In the genomic region with DNA sequence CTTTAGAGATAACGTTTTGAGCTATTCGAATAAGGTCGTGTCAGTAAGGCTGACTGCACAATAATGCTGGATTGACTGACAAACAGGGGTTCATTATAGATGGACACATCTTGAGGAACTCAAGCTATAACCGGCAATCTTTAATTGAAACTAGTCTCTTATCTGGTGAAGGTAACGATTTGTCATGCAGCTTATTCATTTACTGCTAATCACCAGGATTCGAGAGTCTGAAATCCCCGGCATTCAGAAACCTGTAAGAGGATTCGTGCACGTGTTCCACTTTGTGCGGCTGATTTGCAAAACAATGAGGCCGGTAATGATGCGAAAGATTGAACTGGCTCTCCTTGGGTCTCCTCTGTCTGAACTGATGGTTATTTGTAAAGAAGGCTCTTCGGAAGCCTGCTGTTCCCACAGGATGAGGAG, we compare ENCODE assay signal across 11 mouse cellular contexts.
A peak's percentile ranks its signal among the peaks of the same experiment; 100 is the strongest.
DNase-seq lines count a peak whose midpoint lies in the region; ATAC-seq and TF ChIP-seq lines count a peak whose summit lies in the region.
"Had no signal": no experiment of that assay in that cellular context is flagged by ENCODE, and none has a peak within 500 bp of the region (broad histone marks: within the 10 kb centered on the region; RNA-seq: fewer than 3 reads in every experiment).

No protein-coding gene starts in this region.

- no peak for DNase-seq in left cerebral cortex, adult 2 months (ENCODE audit: extremely low spot score in 1 of 2, low spot score in 2 of 2)
- no peak for DNase-seq in left cerebral cortex, postnatal 36 days (ENCODE audit: low spot score in 2 of 2)
- DNase-seq in embryonic facial prominence, embryonic 14.5 days (ENCODE audit: low spot score), result peak; percentile 23
- DNase-seq in hindbrain, postnatal 0 days (ENCODE audit: low spot score), result peak; percentile 48
- peak; percentile 61 for DNase-seq in retina, embryonic 14.5 days (ENCODE audit: low spot score)
- DNase-seq in gastrocnemius, postnatal 25 days, result no peak
- no peak for DNase-seq in c-Kit-positive CD71-positive TER-119-positive erythroid progenitor cells, embryonic 14.5 days (ENCODE audit: low spot score)
- DNase-seq in urinary bladder, postnatal 10 days (ENCODE audit: low spot score), result no peak
- DNase-seq: kidney, adult 2 months; thymus, postnatal 4 days had no signal

- H3K4me2 ChIP-seq in embryonic facial prominence, embryonic 14.5 days (ENCODE audit: low read depth, low read length), result no peak overlapping the region
- H3K4me2 ChIP-seq in hindbrain, postnatal 0 days (ENCODE audit: low read depth, low read length), result peak overlapping the region; percentile 41
- H3K4me2 ChIP-seq: embryonic facial prominence, embryonic 13.5 days had no signal

- no peaks in the 10 kb centered on the region for H3K36me3 ChIP-seq in embryonic facial prominence, embryonic 14.5 days (ENCODE audit: control insufficient read depth, insufficient read depth, low read length)
- no peaks in the 10 kb centered on the region for H3K36me3 ChIP-seq in hindbrain, postnatal 0 days (ENCODE audit: insufficient read depth, low read length)
- H3K36me3 ChIP-seq: embryonic facial prominence, embryonic 13.5 days had no signal

- no peak for ATAC-seq in embryonic facial prominence, embryonic 14.5 days (ENCODE audit: low read depth)
- peak; percentile 51 for ATAC-seq in hindbrain, postnatal 0 days

- no peaks in the 10 kb centered on the region for H3K27me3 ChIP-seq in embryonic facial prominence, embryonic 14.5 days (replicated peaks; ENCODE audit: control insufficient read depth, insufficient read depth, low read length)
- no peaks in the 10 kb centered on the region for H3K27me3 ChIP-seq in hindbrain, postnatal 0 days (ENCODE audit: insufficient read depth, low read length)
- H3K27me3 ChIP-seq: embryonic facial prominence, embryonic 13.5 days had no signal

- no peak overlapping the region for H3K4me3 ChIP-seq in left cerebral cortex, adult 2 months
- no peak overlapping the region for H3K4me3 ChIP-seq in embryonic facial prominence, embryonic 14.5 days (ENCODE audit: low read depth, low read length)
- H3K4me3 ChIP-seq in hindbrain, postnatal 0 days (ENCODE audit: low read length), result peak overlapping the region; percentile 21; the same call in 1 of the 2 replicates
- H3K4me3 ChIP-seq: embryonic facial prominence, embryonic 13.5 days had no signal

- intact Hi-C loops in left cerebral cortex, adult 2 months (cut with DNase I), result loop anchor here (5.0 to 10.0 kb wide), 2 partner anchors 335 to 1368 kb away; no protein-coding TSS in a partner anchor
- intact Hi-C loops in left cerebral cortex, postnatal 36 days (cut with DNase I), result no loop called here

- no peak for TF ChIP-seq CTCF in left cerebral cortex, adult 2 months (IDR thresholded peaks at IDR 0.05)
- no peak for TF ChIP-seq CTCF in hindbrain, postnatal 0 days (IDR thresholded peaks at IDR 0.05; ENCODE audit: low read depth)

- H3K4me1 ChIP-seq in embryonic facial prominence, embryonic 14.5 days (ENCODE audit: control insufficient read depth, insufficient read depth, low read length), result no peaks in the 10 kb centered on the region; the same call in 1 of the 2 replicates
- no peaks in the 10 kb centered on the region for H3K4me1 ChIP-seq in hindbrain, postnatal 0 days (ENCODE audit: insufficient read depth, low read length)

- 45% methylated on average over 13 of the region's 13 CpGs for WGBS in embryonic facial prominence, embryonic 14.5 days
- 7% methylated on average over 13 of the region's 13 CpGs for WGBS in hindbrain, postnatal 0 days

- no peak overlapping the region for H3K9ac ChIP-seq in embryonic facial prominence, embryonic 14.5 days (ENCODE audit: low read depth, low read length)
- no peak overlapping the region for H3K9ac ChIP-seq in hindbrain, postnatal 0 days (replicated peaks; ENCODE audit: low read length)
- H3K9ac ChIP-seq: embryonic facial prominence, embryonic 13.5 days had no signal

- no peaks in the 10 kb centered on the region for H3K9me3 ChIP-seq in embryonic facial prominence, embryonic 14.5 days (ENCODE audit: control insufficient read depth, low read length)
- no peaks in the 10 kb centered on the region for H3K9me3 ChIP-seq in hindbrain, postnatal 0 days (ENCODE audit: low read length)
- H3K9me3 ChIP-seq: embryonic facial prominence, embryonic 13.5 days had no signal

- H3K27ac ChIP-seq in left cerebral cortex, adult 2 months, result peak overlapping the region; percentile 24
- no peak overlapping the region for H3K27ac ChIP-seq in embryonic facial prominence, embryonic 14.5 days (replicated peaks; ENCODE audit: low read depth, low read length)
- H3K27ac ChIP-seq in hindbrain, postnatal 0 days, result no peak overlapping the region
- H3K27ac ChIP-seq: embryonic facial prominence, embryonic 13.5 days had no signal

Comparison
In these comparisons a context has a peak if more than half of its experiments do, and no peak if none do; other contexts are left out.
1. DNase-seq: peak in embryonic facial prominence, embryonic 14.5 days (single experiment), hindbrain, postnatal 0 days (single experiment) and retina, embryonic 14.5 days (single experiment); none in left cerebral cortex, adult 2 months (0 of 2), left cerebral cortex, postnatal 36 days (0 of 2), gastrocnemius, postnatal 25 days (single experiment), c-Kit-positive CD71-positive TER-119-positive erythroid progenitor cells, embryonic 14.5 days (single experiment) and urinary bladder, postnatal 10 days (single experiment).